Mouse (Mus musculus): Measurements from ENCODE around the gene Rpe65.

Gene Rpe65

GRCm38 (mm10) chr3:159598875-159599274 lies at the start of gene Rpe65:
Rpe65 (plus strand) TSS chr3:159599175.
- no peak for DNase-seq

- no peak for DNase-seq
Observed at GRCm38 (mm10) chr3:159550224-159550623, 48.8 kb upstream of the Rpe65 start.

- no peak for DNase-seq
Observed at GRCm38 (mm10) chr3:159614977-159615376, 16.0 kb downstream of the Rpe65 start.

GRCm38 (mm10) chr3:159621026-159621425 lies 22.1 kb downstream of the Rpe65 start:
- no peak for DNase-seq

GRCm38 (mm10) chr3:159624010-159624409 lies 25.0 kb downstream of the Rpe65 start:
- no peak for DNase-seq

GRCm38 (mm10) chr3:159660741-159661140 lies 61.8 kb downstream of the Rpe65 start:
- DNase-seq = no peak

GRCm38 (mm10) chr3:159663333-159663732 lies 64.4 kb downstream of the Rpe65 start:
- DNase-seq = no peak
